Mouse (Mus musculus) stomach, embryonic 16.5 days (tissue): ENCODE results near the gene Opalin. TPM values are rescaled to one million over a fixed set of nuclear protein-coding genes. Genes with fewer than 3 reads are reported as not detected.

Source experiments
- ATAC-seq: fragments of 200-750 bp; cut with Nextera tagmentation; 2 replicates; pipeline ENCODE4 v1.8.0; 2017; ENCODE audit warnings: moderate number of reproducible peaks, moderate TSS enrichment; ENCODE audit not compliant: insufficient read depth, low FRiP score
- H3K27ac ChIP-seq: fragments of 300-500 bp; sonication (generic); 2 replicates; pipeline ENCODE4 v1.5.1; 2014; ENCODE audit warnings: low read length
- H3K27me3 ChIP-seq: fragments of 300-500 bp; sonication (generic); 2 replicates; pipeline ENCODE4 v1.6.1; 2014; ENCODE audit warnings: low read length, control low read depth, mixed read lengths; ENCODE audit not compliant: control insufficient read depth, insufficient read depth
- H3K36me3 ChIP-seq: fragments of 300-500 bp; sonication (generic); 2 replicates; pipeline ENCODE4 v1.6.1; 2014; ENCODE audit warnings: low read length; ENCODE audit not compliant: control insufficient read depth, insufficient read depth
- H3K4me1 ChIP-seq: fragments of 300-500 bp; sonication (generic); 2 replicates; pipeline ENCODE4 v1.6.1; 2014; ENCODE audit warnings: low read length, control low read depth, mixed read lengths; ENCODE audit not compliant: control insufficient read depth, insufficient read depth
- H3K4me2 ChIP-seq: fragments of 300-500 bp; sonication (generic); 2 replicates; pipeline ENCODE4 v1.6.1; 2014; ENCODE audit warnings: low read depth, low read length, mixed read lengths
- H3K4me3 ChIP-seq: fragments of 300-500 bp; sonication (generic); replicated peaks from 2 replicates; pipeline ENCODE4 v1.5.1; 2014; ENCODE audit warnings: mild to moderate bottlenecking, low read length
- H3K9ac ChIP-seq: fragments of 300-500 bp; sonication (generic); 2 replicates; pipeline ENCODE4 v1.6.1; 2014; ENCODE audit warnings: low read length
- H3K9me3 ChIP-seq: fragments of 300-500 bp; sonication (generic); replicated peaks from 2 replicates; pipeline ENCODE4 v1.6.1; 2016; ENCODE audit warnings: low read length, control low read depth; ENCODE audit not compliant: control insufficient read depth
- WGBS: fragments of 180-500 bp; shearing (Covaris S2); extraction: QIAGEN DNeasy Blood & Tissue Kit; methylation state at CpG from one replicate; pipeline ENCODE4 v1.1.7; 2014; 5-methylcytosine and 5-hydroxymethylcytosine counted together
- polyA plus RNA-seq: library from polyadenylated mRNA; unstranded; fragments of >200 nt; fragmentation: Nextera tagmentation; extraction: Ambion mirVana; gene quantifications from 2 replicates; pipeline ENCODE4 v1.2.1, GENCODE M21; 2015

The Opalin gene
- polyA plus RNA-seq, 1 experiment from 2014 or later: not detected

GRCm38 (mm10) chr19:41014003-41014402, 62.9 kb downstream of the Opalin start:
- H3K4me2 ChIP-seq: peak overlapping the region; percentile 34; the same call in 1 of the 2 replicates
- no peaks in the 10 kb centered on the region for H3K9me3 ChIP-seq
- peaks cover 14% of the 10 kb centered on the region for H3K4me1 ChIP-seq
- no peaks in the 10 kb centered on the region for H3K27me3 ChIP-seq
- no peak overlapping the region for H3K9ac ChIP-seq
- no peaks in the 10 kb centered on the region for H3K36me3 ChIP-seq
- no peak overlapping the region for H3K27ac ChIP-seq
- H3K4me3 ChIP-seq: no peak overlapping the region
- WGBS: 10% methylated on average over 9 of the region's 9 CpGs
- peak; percentile 27; the same call in 1 of the 2 replicates for ATAC-seq

- Histone ChIP-seq H3K27me3 (no peaks in the 10 kb centered on the region), H3K4me2 (peak overlapping the region; percentile 34), H3K4me3 (no peak overlapping the region), H3K36me3 (no peaks in the 10 kb centered on the region), H3K4me1 (peaks cover 14% of the 10 kb centered on the region), H3K27ac (no peak overlapping the region), H3K9me3 (no peaks in the 10 kb centered on the region), H3K9ac (no peak overlapping the region)
- WGBS: 3% methylated on average over 5 of the region's 5 CpGs
- peak; percentile 72; the same call in 1 of the 2 replicates for ATAC-seq
Observed at GRCm38 (mm10) chr19:41013591-41013990, 63.3 kb downstream of the Opalin start.

Other genes starting within 250 kb of the Opalin start
- gene Ccnj, start 245.8 kb downstream of the Opalin start, polyA plus RNA-seq: 6.3 and 7.1 TPM in 2 replicates
- 11.8 and 12.0 TPM in 2 replicates for gene Zfp518a, start 182.4 kb downstream of the Opalin start, polyA plus RNA-seq
- 5.0 and 5.8 TPM in 2 replicates for gene Blnk, start 82.6 kb downstream of the Opalin start, polyA plus RNA-seq
- not detected in 2 replicates for gene Dntt, start 47.8 kb downstream of the Opalin start, polyA plus RNA-seq
- gene Tll2, start 129.7 kb upstream of the Opalin start, polyA plus RNA-seq: 0.21 and 0.29 TPM in 2 replicates
- gene Tm9sf3, start 186.9 kb upstream of the Opalin start, polyA plus RNA-seq: 136 and 151 TPM in 2 replicates